Mouse (Mus musculus) cortical plate, adult 2 months (tissue): ENCODE measurements at regions not wholly inside any gene's neighbourhood (a gene's known extent, or its start where the extent isn't known, plus 50 kb on each side); places are given as distances from the start of the nearest gene placed in this dataset.

Experiments used
- H3K27ac ChIP-seq: fragments of 200-500 bp; 2 replicates; pipeline ENCODE4 v1.5.1; 2012; ENCODE audit warnings: low read length, control low read depth, inconsistent platforms; ENCODE audit not compliant: insufficient read depth
- H3K4me1 ChIP-seq: fragments of 200-500 bp; 2 replicates; pipeline ENCODE4 v1.6.1; 2011; ENCODE audit warnings: low read length; ENCODE audit not compliant: control insufficient read depth, insufficient read depth
- H3K4me3 ChIP-seq: fragments of 200-500 bp; 2 replicates; pipeline ENCODE4 v1.5.1; 2011; ENCODE audit warnings: mild to moderate bottlenecking, low read length, control low read depth; ENCODE audit not compliant: insufficient read depth
- CTCF ChIP-seq: fragments of 200-500 bp; IDR thresholded peaks from 2 replicates; pipeline ENCODE4 v1.5.1; 2011; ENCODE audit warnings: mild to moderate bottlenecking, control low read depth, low read length; ENCODE audit not compliant: insufficient read depth; ENCODE audit errors: extremely low read depth
- POLR2A ChIP-seq: fragments of 200-500 bp; IDR thresholded peaks from 2 replicates; pipeline ENCODE4 v1.6.1; 2011; ENCODE audit warnings: mild to moderate bottlenecking, low read length, control low read depth; ENCODE audit not compliant: insufficient read depth; ENCODE audit errors: extremely low read depth

- TF ChIP-seq CTCF (no peak), POLR2A (no peak)
- Histone ChIP-seq H3K4me3 (no peak overlapping the region), H3K4me1 (no peaks in the 10 kb centered on the region), H3K27ac (no peak overlapping the region)
These were observed 110.4 kb downstream of the Setd4 start for GRCm38 (mm10) chr16:93493337-93494002.

- TF ChIP-seq POLR2A = no peak
- TF ChIP-seq CTCF = no peak
- Histone ChIP-seq H3K4me1 (no peaks in the 10 kb centered on the region; the same call in 1 of the 2 replicates), H3K4me3 (no peak overlapping the region), H3K27ac (no peak overlapping the region)
These were observed 117.0 kb downstream of the Setd4 start for GRCm38 (mm10) chr16:93486646-93487550.

- no peak for TF ChIP-seq POLR2A
- TF ChIP-seq CTCF = no peak
- no peak overlapping the region for H3K27ac ChIP-seq
- H3K4me3 ChIP-seq = no peak overlapping the region
- no peaks in the 10 kb centered on the region for H3K4me1 ChIP-seq
These were observed 133.9 kb downstream of the Setd4 start for GRCm38 (mm10) chr16:93469957-93470356.

GRCm38 (mm10) chr16:93465741-93466140 lies 138.1 kb downstream of the Setd4 start:
- no peak for TF ChIP-seq POLR2A
- TF ChIP-seq CTCF = no peak
- Histone ChIP-seq H3K27ac (no peak overlapping the region), H3K4me1 (no peaks in the 10 kb centered on the region), H3K4me3 (no peak overlapping the region)

GRCm38 (mm10) chr16:93464898-93465297 lies 139.0 kb downstream of the Setd4 start:
- H3K4me3 ChIP-seq = no peak overlapping the region
- TF ChIP-seq CTCF = no peak
- TF ChIP-seq POLR2A = no peak
- no peaks in the 10 kb centered on the region for H3K4me1 ChIP-seq
- no peak overlapping the region for H3K27ac ChIP-seq

GRCm38 (mm10) chr16:93463405-93463804 lies 140.5 kb downstream of the Setd4 start:
- no peak overlapping the region for H3K27ac ChIP-seq
- TF ChIP-seq CTCF = no peak
- H3K4me1 ChIP-seq = no peaks in the 10 kb centered on the region
- H3K4me3 ChIP-seq = no peak overlapping the region

- no peaks in the 10 kb centered on the region for H3K4me1 ChIP-seq
- TF ChIP-seq POLR2A (no peak), CTCF (no peak)
- H3K4me3 ChIP-seq = no peak overlapping the region
- H3K27ac ChIP-seq = no peak overlapping the region
These were observed 141.6 kb downstream of the Setd4 start for GRCm38 (mm10) chr16:93462286-93462610.

GRCm38 (mm10) chr16:93461406-93462285 lies 142.2 kb downstream of the Setd4 start:
- Histone ChIP-seq H3K27ac (no peak overlapping the region), H3K4me3 (no peak overlapping the region), H3K4me1 (no peaks in the 10 kb centered on the region)
- TF ChIP-seq POLR2A (no peak), CTCF (no peak)

- TF ChIP-seq POLR2A (no peak), CTCF (no peak)
- H3K4me3 ChIP-seq = no peak overlapping the region
- H3K4me1 ChIP-seq = no peaks in the 10 kb centered on the region
- no peak overlapping the region for H3K27ac ChIP-seq
These were observed 144.2 kb downstream of the Setd4 start for GRCm38 (mm10) chr16:93459497-93460240.
